Mouse (Mus musculus): ENCODE measurements at regions not wholly inside any gene's neighbourhood (a gene's known extent, or its start where the extent isn't known, plus 50 kb on each side); places are given as distances from the start of the nearest gene placed in this dataset.

DNA sequence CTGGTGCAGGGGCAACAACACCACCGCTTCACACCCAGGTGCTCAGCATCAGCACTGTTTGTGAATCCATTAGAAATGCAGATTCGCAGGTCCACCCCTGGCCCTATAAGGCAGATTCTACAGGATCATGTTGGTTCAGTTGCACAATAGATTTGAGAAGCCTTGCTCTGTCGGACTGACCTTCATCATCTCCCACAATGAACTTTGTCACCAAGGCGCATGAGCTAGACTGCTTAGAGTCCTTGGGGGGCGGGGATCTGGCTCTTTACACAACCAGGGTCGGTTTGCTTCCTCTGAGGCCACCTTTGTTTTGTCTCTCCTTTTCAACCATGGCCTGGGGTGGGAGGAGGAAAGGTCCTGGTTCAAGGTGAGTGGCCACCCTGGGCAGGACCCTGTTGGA, 209.7 kb downstream of the Igsf11 start:
- CTCF ChIA-PET: no interaction called here

DNA sequence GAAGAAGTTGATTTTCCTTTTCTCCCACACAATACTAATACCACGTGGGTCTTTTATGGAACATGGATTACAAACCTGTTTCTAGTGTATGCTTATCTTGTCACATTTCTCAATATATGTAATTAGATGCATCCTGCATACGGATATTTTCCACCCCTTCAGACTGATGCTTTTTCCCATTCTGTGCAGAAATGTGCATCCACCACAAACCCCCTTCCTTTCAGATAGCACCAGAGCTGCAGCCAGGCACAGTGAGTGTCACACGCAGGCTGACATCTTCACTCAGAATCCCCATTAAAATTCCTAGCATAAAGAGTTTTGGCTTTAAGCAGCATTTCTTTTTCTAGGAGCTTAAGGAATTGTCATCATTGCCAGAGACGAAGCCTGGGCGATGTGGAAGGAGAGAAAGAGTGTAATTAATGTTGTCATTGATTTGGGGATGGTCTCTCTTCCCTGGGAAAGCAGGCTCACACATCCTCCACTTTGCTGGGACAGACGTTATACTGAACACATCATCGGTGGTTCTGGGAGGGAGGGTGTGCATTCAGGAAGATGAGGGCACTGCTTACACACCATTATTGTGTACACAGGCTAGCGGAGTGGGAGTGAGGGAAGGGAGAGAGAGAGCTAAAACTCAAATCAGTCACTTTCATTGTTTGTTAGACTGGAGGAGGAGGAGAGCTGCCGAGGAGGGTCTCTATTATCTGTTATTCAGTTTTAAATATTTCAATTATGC, 211.1 kb downstream of the Igsf11 start:
- CTCF ChIA-PET: no interaction called here

DNA sequence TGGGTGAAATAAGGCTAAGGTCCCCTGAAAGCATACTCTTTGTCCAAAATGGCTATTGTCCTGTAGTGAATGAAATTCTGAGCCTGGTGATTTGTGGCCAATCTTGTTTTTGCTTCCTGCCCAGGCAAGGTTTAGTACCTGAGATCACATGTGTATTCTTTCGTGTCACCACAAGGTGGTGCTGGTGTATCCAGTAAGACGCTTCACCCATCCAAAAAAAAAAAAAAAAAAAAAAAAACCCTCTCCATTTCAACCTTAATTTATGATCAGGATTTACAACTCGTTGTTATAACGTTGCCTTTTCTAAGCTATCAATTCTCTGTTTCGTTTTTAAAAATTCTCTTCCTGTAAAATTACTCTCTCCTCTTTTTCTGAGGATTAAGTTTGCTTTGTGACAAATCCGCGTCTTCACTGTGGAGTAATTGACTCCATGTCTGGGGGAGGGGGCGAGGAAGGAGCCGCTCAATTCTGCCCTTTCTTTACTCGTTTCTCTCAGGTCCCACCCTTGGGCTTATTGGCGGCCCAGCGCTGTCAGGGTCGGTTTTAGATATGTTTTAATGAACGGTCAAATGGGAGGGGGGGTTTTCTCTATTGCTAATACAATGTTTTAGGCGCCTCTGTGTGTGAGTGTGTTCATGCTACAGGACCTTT, 217.0 kb downstream of the Igsf11 start:
- CTCF ChIA-PET: no interaction called here

DNA sequence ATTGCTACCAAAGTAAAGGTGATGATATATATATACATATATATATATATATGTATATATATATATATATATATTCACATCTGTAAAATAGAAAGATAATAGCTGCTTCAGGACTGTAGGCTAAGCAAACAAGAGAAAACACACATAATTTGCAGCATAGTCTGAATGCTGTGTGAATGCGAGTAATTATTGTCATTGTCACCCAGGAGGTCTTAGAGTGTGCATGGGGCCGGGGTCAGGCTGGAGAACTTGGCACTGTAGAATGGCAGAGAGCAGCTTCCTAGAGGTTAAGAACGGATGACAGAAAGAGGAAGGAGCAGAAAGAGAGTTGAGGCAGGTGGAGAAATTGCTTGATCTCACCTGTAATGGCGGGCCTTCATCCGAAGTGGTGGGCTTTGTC, 217.6 kb downstream of the Igsf11 start:
- CTCF ChIA-PET: no interaction called here

DNA sequence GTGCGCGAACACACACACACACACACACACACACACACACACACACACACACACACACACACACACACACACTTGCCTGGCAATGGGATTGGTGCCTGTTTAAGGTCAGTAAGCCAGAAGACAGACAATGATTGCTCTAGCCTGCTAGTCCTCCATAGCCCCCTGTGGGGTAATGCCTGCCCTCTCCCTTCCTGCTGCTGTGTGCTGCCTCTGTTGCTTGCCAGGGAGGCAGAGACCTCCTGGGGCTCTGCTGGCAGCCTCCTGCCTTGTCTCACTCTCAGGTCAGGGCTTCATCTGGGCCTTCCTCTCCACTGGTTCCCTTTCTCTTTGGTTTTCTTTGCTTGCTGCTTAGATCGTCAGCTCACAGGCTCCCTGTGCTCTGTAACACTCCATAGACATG, 225.6 kb downstream of the Igsf11 start:
- CTCF ChIA-PET: no interaction called here

DNA sequence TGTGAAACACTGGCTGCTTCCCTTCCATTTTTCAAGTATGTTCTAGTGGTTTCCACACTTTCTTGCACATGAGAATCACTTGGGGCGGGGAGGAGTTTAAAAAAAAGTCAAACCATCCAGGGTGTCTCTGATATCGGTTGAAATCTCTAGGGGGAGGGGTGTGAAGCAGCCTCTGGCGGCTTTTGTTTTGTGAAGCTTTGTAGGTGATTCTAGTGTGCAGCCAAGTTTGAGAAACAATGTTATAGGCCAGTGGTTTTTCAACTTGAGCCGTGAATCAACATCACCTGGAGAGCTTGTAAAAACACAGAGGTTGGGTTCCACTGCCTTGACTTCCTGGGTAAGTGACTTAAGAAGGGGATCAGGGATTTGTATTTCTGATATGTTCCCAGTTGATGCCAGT, 227.3 kb downstream of the Igsf11 start:
- CTCF ChIA-PET: no interaction called here

DNA sequence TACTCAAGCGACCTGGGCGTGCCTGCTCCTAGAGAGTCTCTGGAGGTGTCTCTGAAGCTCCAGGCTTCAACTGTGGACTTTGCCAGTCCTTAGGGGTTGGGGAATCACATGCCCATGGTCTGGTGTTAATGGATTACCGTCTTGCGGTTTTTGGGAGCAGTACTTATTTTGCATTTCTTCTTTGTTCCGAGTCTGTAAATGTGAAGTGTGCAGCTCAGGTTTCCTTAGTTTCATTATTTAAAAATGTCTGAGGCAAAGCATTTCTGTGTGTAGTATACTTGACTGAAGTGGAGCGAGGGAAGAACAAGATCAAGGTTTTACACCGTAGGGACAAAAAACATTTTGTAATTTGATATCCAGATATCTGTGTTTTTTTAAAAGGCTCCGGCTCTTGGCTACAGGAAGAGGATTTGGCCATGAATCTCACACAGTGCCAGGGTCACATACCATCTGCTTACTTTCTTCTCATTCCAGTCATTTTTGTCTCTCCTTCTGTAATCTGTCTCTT, 231.0 kb downstream of the Igsf11 start:
- CTCF ChIA-PET: no interaction called here

DNA sequence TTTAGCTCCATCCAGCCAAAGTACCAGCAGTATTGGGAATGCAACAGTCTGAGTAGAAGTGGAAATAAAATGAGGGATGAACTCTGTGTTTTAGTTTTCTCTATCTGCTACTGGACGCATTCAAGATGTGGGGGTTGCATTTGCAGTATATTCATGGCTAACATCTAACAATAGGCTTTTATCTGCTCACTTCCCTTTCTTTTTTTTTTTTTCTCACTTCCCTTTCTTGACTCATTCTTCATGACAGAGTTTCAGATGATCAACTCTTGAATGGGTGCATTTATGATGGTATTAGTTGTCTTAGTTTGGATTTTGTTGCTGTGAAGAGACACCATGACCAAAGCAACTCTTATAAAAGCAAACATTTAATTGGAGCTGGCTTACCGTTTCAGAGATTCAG, 240.0 kb downstream of the Igsf11 start:
- CTCF ChIA-PET: no interaction called here

DNA sequence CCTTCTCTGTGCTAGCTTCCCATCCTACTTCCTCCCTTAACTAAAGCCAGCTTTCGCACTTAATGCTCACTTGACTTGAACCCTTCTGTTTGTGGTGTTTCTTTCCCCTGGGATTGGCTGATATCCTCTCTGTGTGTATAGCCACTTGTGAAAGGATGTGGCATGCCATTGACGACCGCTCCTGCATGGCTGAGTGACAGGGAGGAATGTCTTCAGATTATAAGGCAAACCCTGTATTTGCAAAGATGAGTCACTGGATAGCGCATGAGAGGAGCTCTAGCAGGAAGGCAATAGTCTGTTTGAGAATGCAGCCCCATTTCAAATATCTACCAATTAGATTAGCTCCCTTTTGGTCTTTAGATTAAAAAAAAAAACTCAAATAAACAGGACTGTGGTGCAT, 243.3 kb downstream of the Igsf11 start:
- CTCF ChIA-PET: no interaction called here

DNA sequence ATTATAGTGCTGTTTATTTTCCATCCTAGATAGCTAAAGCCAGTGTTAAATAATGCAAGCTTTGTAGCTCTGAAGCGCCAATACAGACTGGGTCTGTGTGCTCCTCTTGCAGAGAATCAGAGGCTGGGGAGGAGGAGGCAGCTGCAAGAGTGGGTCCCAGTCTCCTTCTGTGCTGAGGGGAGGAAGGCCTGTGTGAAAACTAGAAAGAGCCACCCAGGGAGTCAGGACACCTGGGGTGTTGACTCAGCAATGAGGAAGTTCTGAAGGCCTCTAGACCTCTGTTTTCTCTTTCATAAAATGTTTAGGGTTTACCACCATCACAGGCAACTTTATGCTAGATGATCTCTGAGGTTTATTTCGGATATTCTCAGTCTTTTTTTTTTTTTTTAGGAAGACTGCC, 254.7 kb downstream of the Igsf11 start:
- CTCF ChIA-PET: interaction anchor here (0.6 kb wide), 1 partner anchor 44 kb away, joined by 3 read pairs; no protein-coding TSS in a partner anchor

DNA sequence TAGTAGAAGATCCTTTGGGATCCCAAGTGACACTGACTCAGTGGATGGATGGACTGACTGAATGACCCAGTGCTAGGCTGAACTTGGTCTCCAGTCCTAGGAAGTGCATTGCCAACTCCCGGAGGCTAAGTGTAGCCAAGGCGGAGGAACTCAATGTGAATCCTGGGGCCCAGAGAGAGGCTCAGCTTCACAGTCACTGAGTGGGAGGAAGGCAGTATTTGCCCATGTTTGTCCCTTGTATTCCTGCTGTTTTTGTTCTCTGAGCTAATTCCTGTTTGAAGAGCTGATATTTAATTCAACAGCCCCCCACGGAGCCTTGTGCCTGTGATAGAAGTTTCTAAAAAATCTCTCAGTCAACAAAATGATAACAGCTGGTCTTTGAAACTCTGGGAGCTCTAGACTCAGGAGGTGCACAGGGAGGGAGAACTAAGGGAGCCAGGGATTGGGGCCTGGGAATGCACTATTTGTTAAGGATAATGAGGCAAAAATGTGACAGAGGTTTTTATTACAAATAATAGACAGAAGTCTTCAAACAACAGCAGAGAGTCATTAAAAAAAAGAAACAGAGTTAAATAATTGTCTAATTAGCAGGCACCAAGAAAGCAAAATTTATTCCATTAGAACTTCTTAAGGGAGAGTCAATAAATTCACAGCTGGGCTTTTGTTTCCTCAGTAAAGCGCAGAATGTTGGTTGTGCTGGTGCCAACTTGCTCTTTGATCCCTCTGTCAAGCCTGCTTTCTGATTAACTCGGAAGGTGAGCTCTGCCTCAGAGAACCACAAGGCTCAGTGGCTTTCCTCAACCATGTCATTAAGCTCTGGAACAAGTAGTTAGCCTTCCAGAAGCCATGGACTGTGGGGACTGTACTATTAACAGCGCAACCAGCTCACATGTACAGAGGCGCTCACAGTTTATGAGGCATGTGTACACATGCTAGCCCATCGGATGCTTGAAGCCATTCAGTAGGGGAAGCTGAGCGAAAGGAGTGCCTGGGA, 259.2 kb downstream of the Igsf11 start:
- CTCF ChIA-PET: no interaction called here

DNA sequence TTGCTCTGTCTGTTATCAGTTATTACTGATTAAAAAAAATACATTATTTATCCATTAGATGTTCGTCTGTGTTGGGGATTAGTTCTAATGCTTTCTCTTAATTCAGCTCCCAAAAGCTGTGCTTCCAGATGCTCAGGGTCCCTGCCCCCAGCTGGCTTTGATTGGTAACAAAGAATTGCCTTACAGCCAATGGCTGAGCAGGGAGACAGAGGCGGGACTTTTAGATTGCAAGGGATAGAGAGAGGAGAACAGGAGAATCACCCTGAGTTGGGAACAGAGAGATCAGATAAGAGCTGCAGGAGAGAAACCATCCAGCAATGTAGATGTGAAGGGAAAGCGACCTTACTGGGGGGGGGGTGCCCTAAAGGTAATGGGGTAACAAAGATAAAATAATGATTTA, 266.4 kb downstream of the Igsf11 start:
- CTCF ChIA-PET: no interaction called here

DNA sequence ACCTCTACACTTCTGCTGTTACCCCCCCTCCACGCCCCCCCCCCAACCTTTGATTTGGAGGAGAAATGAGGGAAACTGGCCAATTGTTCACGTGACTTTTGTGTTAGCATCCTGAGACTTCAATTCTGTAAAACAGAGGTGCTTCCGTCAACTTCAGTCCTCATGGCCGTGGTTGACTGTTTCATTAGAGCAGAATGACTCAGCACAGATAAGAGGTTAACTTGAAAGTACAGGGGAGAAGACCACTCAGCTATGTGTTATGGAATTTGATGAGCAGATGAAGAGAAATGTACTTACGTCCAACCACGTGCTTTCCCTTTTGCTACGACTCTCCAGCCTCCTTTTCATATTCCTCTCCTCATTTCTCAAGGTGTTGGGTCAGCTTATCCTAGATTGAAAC, 267.3 kb downstream of the Igsf11 start:
- CTCF ChIA-PET: no interaction called here

DNA sequence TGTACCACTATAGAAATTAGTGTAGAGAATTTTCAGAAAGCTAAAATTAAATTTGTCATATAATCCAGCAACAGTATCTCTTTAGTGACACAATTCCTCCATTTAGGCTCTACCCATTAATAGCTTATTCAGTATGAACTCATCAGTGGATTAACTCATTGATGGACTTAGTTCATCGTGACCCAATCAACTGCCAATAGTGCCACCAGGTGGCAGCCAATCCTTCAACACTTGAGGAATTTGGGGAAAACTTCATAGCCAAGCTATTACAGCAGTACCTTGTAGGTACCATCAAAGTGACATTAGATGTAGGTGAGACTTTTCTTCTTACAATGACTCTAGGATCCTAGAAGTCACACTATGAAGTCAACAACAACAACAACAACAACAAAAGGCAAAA, 270.2 kb downstream of the Igsf11 start:
- CTCF ChIA-PET: no interaction called here

DNA sequence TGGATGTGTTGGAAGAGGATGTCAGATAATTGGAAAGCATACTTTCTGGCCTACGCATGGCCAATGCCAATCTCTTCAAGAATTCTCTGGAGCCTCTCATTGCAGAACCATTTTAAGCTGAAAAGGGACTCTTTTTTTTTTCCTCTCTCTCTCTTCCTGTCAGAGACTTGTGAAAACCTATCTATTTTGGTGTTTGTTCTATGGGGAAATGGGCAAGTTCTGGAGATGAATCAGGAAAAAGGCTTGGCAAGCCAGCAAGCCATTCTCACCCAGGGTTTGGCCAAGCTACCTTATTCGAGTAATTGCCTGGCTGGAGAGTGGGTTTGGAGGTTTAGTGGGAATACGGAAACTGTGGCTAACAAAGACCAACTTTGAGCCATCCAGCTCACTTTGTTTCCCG, 299.4 kb downstream of the Igsf11 start:
- CTCF ChIA-PET: no interaction called here

DNA sequence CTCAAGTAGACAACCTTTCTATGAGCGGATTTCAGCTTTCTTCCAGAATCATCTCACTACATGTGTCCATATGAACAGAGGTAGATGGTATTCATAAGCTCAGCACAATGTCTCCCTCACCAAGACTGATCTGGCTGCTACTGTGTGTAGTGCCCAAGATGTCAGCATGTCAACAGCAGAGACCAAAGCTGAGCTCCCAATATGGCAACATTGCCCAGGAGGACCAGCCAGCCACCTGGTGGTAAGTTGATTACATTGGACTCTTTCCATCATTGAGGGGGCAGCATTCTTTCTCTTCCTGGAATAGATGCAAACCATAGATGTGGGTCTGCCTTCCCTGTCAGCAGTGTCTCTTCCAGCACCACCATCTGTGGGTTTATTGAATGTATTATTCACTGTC, 303.0 kb downstream of the Igsf11 start:
- CTCF ChIA-PET: no interaction called here

DNA sequence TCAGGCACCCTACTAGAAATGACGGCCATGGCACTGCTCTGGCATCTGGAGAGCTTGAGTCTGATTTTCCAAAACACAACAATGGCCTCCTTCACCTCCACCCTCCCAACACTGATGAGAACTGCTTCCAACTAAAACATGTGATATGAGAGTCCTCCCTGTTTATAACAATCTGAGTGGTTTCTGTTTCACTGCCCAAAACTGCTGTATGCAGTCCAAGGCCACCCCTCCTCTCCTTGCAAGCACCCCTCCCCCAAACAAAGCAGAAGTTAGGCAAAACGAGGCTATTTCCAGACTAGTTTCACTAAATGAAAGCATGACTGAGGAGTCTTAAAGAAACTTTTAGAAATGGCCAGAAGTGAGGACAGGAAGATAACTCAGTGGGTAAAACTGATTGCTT, 304.4 kb downstream of the Igsf11 start:
- CTCF ChIA-PET: no interaction called here

DNA sequence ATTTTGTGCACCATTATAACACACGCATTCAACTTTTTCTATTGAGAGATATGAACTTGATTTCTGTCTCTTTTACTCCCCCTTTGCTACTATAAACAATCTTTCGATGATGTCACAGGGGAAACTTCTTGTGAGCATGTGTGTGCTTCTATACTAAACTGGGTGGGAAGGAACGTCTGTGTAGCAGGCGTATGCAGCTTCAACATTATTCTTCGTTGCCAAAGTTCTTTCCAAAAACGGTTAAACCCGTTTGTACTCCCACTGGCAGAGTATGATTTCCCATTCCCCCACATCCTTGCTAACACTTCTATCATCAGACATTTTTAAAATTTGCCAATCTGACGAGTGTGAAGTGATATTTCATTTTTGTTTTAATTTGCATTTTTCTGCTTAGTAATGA, 331.1 kb downstream of the Igsf11 start:
- CTCF ChIA-PET: no interaction called here

DNA sequence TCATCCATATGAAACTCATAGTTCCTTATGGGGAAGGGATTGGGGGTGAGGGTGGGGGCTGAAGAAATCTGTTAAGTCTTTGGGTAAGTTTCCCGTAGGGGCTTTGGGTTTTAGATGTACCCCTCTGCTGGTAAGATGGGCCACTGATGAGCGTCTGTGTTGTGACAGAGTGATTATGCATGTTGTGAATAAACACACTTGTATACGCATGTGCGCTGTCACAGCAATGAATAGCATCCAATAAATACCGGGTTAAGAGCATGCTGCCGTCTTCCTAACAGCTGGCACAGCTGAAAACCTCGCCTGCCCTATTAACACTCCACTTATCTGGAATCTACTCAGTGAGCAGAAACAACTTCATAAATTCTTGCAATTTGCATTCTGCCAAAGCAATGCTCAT, 337.0 kb downstream of the Igsf11 start:
- CTCF ChIA-PET: no interaction called here

DNA sequence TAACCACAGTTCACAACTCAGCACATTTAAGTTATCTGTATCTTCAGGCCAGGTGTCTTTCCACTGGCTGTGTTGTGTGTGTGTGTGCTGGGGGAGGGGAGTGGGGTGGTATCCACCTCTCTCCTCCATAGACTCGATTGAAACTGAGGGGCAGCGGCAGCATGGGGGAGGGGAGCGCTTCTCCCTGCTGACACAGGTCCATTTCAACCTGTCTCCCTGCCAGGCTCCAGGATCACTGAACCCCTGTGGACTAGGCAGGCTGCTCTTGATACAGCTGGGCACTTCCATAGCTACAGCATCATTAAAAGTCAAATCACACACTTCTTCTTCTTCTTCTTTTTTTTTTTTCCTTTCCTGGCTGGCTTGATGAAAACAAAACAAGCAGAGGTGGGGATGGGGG, 338.0 kb downstream of the Igsf11 start:
- CTCF ChIA-PET: no interaction called here

DNA sequence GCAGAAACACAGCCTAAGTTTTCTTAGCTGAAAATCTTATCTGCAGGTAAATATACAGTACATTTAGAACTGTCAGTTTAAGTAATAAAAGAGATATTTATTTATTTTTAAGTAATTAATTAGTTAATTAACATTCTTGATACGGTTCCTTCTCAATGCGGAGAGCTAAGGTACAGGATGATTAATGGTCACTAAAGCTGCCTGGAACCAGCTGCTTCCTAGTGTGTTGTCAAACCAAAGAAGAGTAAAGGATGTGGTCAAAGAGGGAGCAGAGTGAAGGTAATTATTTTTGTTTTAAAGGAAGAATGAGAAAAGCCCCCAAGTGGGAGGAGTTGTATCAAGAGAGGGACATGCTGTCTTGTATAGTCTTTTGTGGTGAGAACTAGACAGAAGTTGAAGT, 341.8 kb downstream of the Igsf11 start:
- CTCF ChIA-PET: no interaction called here

DNA sequence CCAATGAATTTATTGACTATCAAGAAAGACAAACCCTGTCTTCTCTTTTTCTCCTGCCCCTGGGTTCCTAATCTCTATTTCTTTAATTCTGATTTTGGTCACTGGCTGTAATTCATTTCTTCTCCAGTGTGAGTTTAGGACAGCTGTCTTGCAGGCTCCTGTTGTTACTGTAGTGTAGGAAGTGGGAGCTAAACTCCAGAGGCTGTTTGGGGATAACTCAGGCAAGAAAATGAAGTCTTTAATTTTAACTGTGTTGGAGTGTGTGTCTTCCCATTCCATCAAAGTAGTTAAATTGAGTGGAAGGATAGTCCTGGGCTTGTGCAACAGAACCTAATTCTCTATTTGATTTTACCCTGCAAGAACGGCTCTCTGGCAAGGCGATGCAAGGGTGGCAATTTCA, 381.0 kb downstream of the Igsf11 start:
- CTCF ChIA-PET: no interaction called here

DNA sequence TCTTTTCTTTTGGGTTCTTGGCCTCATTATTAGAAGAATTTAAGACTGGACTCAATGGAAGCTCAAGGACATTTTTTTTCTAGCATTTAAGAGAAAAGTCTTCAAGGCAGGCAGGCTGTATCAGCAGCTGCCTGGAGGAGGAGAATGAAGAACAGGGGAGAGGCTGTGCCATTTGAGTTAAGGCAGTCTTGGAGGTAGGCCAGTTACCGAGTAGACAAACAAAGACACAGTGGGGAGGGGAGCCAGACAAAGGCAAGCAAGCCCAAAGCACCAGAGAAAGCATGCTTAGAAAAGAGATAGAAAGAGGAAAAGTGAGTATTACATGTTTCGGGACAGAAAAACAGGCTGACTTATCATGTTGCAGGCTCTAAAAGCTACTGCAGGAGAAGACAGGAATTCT, 392.0 kb downstream of the Igsf11 start:
- CTCF ChIA-PET: interaction anchor here (0.8 kb wide), 1 partner anchor 269 kb away, joined by 3 read pairs; no protein-coding TSS in a partner anchor

Measured in spleen, embryonic (tissue).